Mouse (Mus musculus) kidney, embryonic 15.5 days (tissue): ENCODE data around the gene Htra2. TPM values are rescaled to one million over a fixed set of nuclear protein-coding genes. Genes with fewer than 3 reads are reported as not detected.

Experiments
- ATAC-seq: fragments of 200-750 bp; cut with Nextera tagmentation; replicated peaks from 2 replicates; pipeline ENCODE4 v1.8.0; 2017; ENCODE audit warnings: moderate TSS enrichment; ENCODE audit not compliant: low FRiP score
- H3K27ac ChIP-seq: fragments of 300-500 bp; sonication (generic); 2 replicates; pipeline ENCODE4 v1.5.1; 2015; ENCODE audit warnings: mild to moderate bottlenecking, inconsistent platforms
- H3K27me3 ChIP-seq: fragments of 300-500 bp; sonication (generic); 2 replicates; pipeline ENCODE4 v1.6.1; 2015; ENCODE audit warnings: inconsistent platforms
- H3K36me3 ChIP-seq: fragments of 300-500 bp; sonication (generic); 2 replicates; pipeline ENCODE4 v1.6.1; 2015; ENCODE audit warnings: inconsistent platforms
- H3K4me1 ChIP-seq: fragments of 300-500 bp; sonication (generic); 2 replicates; pipeline ENCODE4 v1.6.1; 2015; ENCODE audit warnings: inconsistent platforms
- H3K4me2 ChIP-seq: fragments of 300-500 bp; sonication (generic); 2 replicates; pipeline ENCODE4 v1.6.1; 2015; ENCODE audit warnings: moderate library complexity, mild to moderate bottlenecking, inconsistent platforms
- H3K4me3 ChIP-seq: fragments of 300-500 bp; sonication (generic); replicated peaks from 2 replicates; pipeline ENCODE4 v1.5.1; 2015; ENCODE audit warnings: mild to moderate bottlenecking, inconsistent platforms
- H3K9ac ChIP-seq: fragments of 300-500 bp; sonication (generic); 2 replicates; pipeline ENCODE4 v1.6.1; 2015; ENCODE audit warnings: mild to moderate bottlenecking, inconsistent platforms
- H3K9me3 ChIP-seq: fragments of 300-500 bp; sonication (generic); replicated peaks from 2 replicates; pipeline ENCODE4 v1.6.1; 2016; ENCODE audit warnings: inconsistent platforms
- WGBS: fragments of 180-500 bp; shearing (Covaris S2); methylation state at CpG from one replicate; pipeline ENCODE4 v1.1.7; 2015; ENCODE audit warnings: mixed read lengths; 5-methylcytosine and 5-hydroxymethylcytosine counted together
- polyA plus RNA-seq: library from polyadenylated mRNA; unstranded; fragments of >200 nt; fragmentation: Nextera tagmentation; extraction: Ambion mirVana; gene quantifications from 2 replicates; pipeline ENCODE4 v1.2.1, GENCODE M21; 2015

Htra2 gene
- polyA plus RNA-seq, 1 experiment from 2014 or later, result 87.5 TPM

GRCm38 (mm10) chr6:83013444-83013843 lies 41.6 kb downstream of the Htra2 start:
- H3K9ac ChIP-seq, result no peak overlapping the region
- H3K9me3 ChIP-seq, result no peaks in the 10 kb centered on the region
- peaks cover 8% of the 10 kb centered on the region for H3K4me1 ChIP-seq
- 0 out of 2 replicates have a peak overlapping the region, but pooled peaks have one; percentile 35 for H3K27ac ChIP-seq
- ATAC-seq, result no peak
- WGBS, result 57% methylated on average over 5 of the region's 5 CpGs
- no peaks in the 10 kb centered on the region for H3K36me3 ChIP-seq
- no peak overlapping the region for H3K4me3 ChIP-seq
- no peaks in the 10 kb centered on the region for H3K27me3 ChIP-seq
- no peak overlapping the region for H3K4me2 ChIP-seq

- peaks cover 8% of the 10 kb centered on the region for H3K4me1 ChIP-seq
- H3K27me3 ChIP-seq, result no peaks in the 10 kb centered on the region
- H3K36me3 ChIP-seq, result no peaks in the 10 kb centered on the region
- no peak for ATAC-seq
- 78% methylated on average over 6 of the region's 6 CpGs for WGBS
- H3K9me3 ChIP-seq, result no peaks in the 10 kb centered on the region
- H3K4me2 ChIP-seq, result no peak overlapping the region
- no peak overlapping the region for H3K9ac ChIP-seq
- no peak overlapping the region for H3K27ac ChIP-seq
- H3K4me3 ChIP-seq, result no peak overlapping the region
These were observed 43.3 kb downstream of the Htra2 start for GRCm38 (mm10) chr6:83011756-83012155.

- Histone ChIP-seq H3K4me1 (peaks cover 8% of the 10 kb centered on the region), H3K36me3 (no peaks in the 10 kb centered on the region), H3K27me3 (no peaks in the 10 kb centered on the region), H3K4me3 (no peak overlapping the region), H3K9ac (no peak overlapping the region), H3K9me3 (no peaks in the 10 kb centered on the region), H3K4me2 (no peak overlapping the region), H3K27ac (no peak overlapping the region)
- ATAC-seq, result no peak
- 82% methylated on average over 7 of the region's 7 CpGs for WGBS
These were observed 43.8 kb downstream of the Htra2 start for GRCm38 (mm10) chr6:83011255-83011654.

- Histone ChIP-seq H3K27me3 (no peaks in the 10 kb centered on the region), H3K4me1 (peaks cover 13% of the 10 kb centered on the region), H3K36me3 (no peaks in the 10 kb centered on the region), H3K4me3 (no peak overlapping the region), H3K9ac (no peak overlapping the region), H3K9me3 (no peaks in the 10 kb centered on the region), H3K4me2 (no peak overlapping the region), H3K27ac (no peak overlapping the region)
- 53% methylated on average over 7 of the region's 7 CpGs for WGBS
- ATAC-seq, result no peak
These were observed 45.1 kb downstream of the Htra2 start for GRCm38 (mm10) chr6:83010010-83010409.

GRCm38 (mm10) chr6:83008659-83009058 lies 46.4 kb downstream of the Htra2 start:
- Histone ChIP-seq H3K27me3 (no peaks in the 10 kb centered on the region), H3K9ac (no peak overlapping the region), H3K4me3 (no peak overlapping the region), H3K4me2 (no peak overlapping the region), H3K4me1 (peaks cover 17% of the 10 kb centered on the region), H3K27ac (no peak overlapping the region), H3K36me3 (no peaks in the 10 kb centered on the region), H3K9me3 (no peaks in the 10 kb centered on the region)
- 48% methylated on average over 3 of the region's 3 CpGs for WGBS
- no peak for ATAC-seq

GRCm38 (mm10) chr6:83006114-83006513 lies 49.0 kb downstream of the Htra2 start:
- H3K9ac ChIP-seq, result no peak overlapping the region
- no peak overlapping the region for H3K27ac ChIP-seq
- H3K36me3 ChIP-seq, result no peaks in the 10 kb centered on the region
- H3K4me3 ChIP-seq, result no peak overlapping the region
- H3K27me3 ChIP-seq, result no peaks in the 10 kb centered on the region
- no peak for ATAC-seq
- H3K4me1 ChIP-seq, result peaks cover 17% of the 10 kb centered on the region
- WGBS, result 83% methylated on average over 6 of the region's 6 CpGs
- H3K9me3 ChIP-seq, result no peaks in the 10 kb centered on the region
- H3K4me2 ChIP-seq, result no peak overlapping the region

GRCm38 (mm10) chr6:83005444-83006011 lies 49.5 kb downstream of the Htra2 start:
- Histone ChIP-seq H3K4me3 (no peak overlapping the region), H3K9ac (no peak overlapping the region), H3K36me3 (no peaks in the 10 kb centered on the region), H3K27me3 (no peaks in the 10 kb centered on the region), H3K4me2 (no peak overlapping the region), H3K9me3 (no peaks in the 10 kb centered on the region), H3K27ac (0 out of 2 replicates have a peak overlapping the region, but pooled peaks have one; percentile 41), H3K4me1 (peaks cover 16% of the 10 kb centered on the region)
- no peak for ATAC-seq
- 71% methylated on average over 10 of the region's 10 CpGs for whole genome bisulfite sequencing

GRCm38 (mm10) chr6:83004872-83005271 lies 50.2 kb downstream of the Htra2 start:
- Histone ChIP-seq H3K27ac (peak overlapping the region; percentile 41; the same call in 1 of the 2 replicates), H3K4me3 (no peak overlapping the region), H3K9me3 (no peaks in the 10 kb centered on the region), H3K36me3 (no peaks in the 10 kb centered on the region), H3K27me3 (no peaks in the 10 kb centered on the region), H3K4me1 (peaks cover 9% of the 10 kb centered on the region; the same call in 1 of the 2 replicates), H3K9ac (no peak overlapping the region), H3K4me2 (no peak overlapping the region)
- ATAC-seq, result no peak; the same call in 1 of the 2 replicates
- WGBS, result 61% methylated on average over 7 of the region's 7 CpGs

GRCm38 (mm10) chr6:83004309-83004708 lies 50.8 kb downstream of the Htra2 start:
- Histone ChIP-seq H3K27ac (0 out of 2 replicates have a peak overlapping the region, but pooled peaks have one; percentile 41), H3K36me3 (no peaks in the 10 kb centered on the region), H3K4me3 (no peak overlapping the region), H3K4me1 (peaks cover 9% of the 10 kb centered on the region; the same call in 1 of the 2 replicates), H3K9me3 (no peaks in the 10 kb centered on the region), H3K27me3 (no peaks in the 10 kb centered on the region), H3K9ac (no peak overlapping the region), H3K4me2 (no peak overlapping the region)
- WGBS, result 86% methylated on average over 2 of the region's 2 CpGs
- ATAC-seq, result no peak

- H3K9ac ChIP-seq, result no peak overlapping the region
- H3K27ac ChIP-seq, result no peak overlapping the region
- ATAC-seq, result no peak
- no peak overlapping the region for H3K4me2 ChIP-seq
- peaks cover 9% of the 10 kb centered on the region; the same call in 1 of the 2 replicates for H3K4me1 ChIP-seq
- H3K36me3 ChIP-seq, result no peaks in the 10 kb centered on the region
- H3K27me3 ChIP-seq, result no peaks in the 10 kb centered on the region
- H3K4me3 ChIP-seq, result no peak overlapping the region
- WGBS, result 89% methylated on average over 5 of the region's 5 CpGs
- H3K9me3 ChIP-seq, result no peaks in the 10 kb centered on the region
These were observed 51.2 kb downstream of the Htra2 start for GRCm38 (mm10) chr6:83003850-83004249.

- Histone ChIP-seq H3K27me3 (no peaks in the 10 kb centered on the region), H3K9me3 (no peaks in the 10 kb centered on the region), H3K27ac (no peak overlapping the region), H3K36me3 (no peaks in the 10 kb centered on the region), H3K4me1 (peaks cover 12% of the 10 kb centered on the region), H3K9ac (no peak overlapping the region), H3K4me3 (no peak overlapping the region), H3K4me2 (no peak overlapping the region)
- no peak for ATAC-seq
- 93% methylated on average over 1 of the region's 1 CpGs for WGBS
These were observed 52.0 kb downstream of the Htra2 start for GRCm38 (mm10) chr6:83003082-83003481.
